Comparison of ENCODE assay signal across 20 mouse cellular contexts in genomic region chr9:92552691-92553090, GRCm38 (mm10). TPM values are rescaled to one million over a fixed set of nuclear protein-coding genes. Genes with fewer than 3 reads are reported as not detected.
DNase-seq lines count a peak whose midpoint lies in the region; ATAC-seq lines count a peak whose summit lies in the region.
"Had no signal": no experiment of that assay in that cellular context is flagged by ENCODE, and none has a peak within 500 bp of the region (broad histone marks: within the 10 kb centered on the region; RNA-seq: fewer than 3 reads in every experiment).

No protein-coding gene starts in this region.

- no peak overlapping the region for H3K9ac ChIP-seq in midbrain, embryonic 11.5 days (ENCODE audit: low read length)
- H3K9ac ChIP-seq in midbrain, embryonic 15.5 days, result no peak overlapping the region

- no peak for ATAC-seq in midbrain, embryonic 11.5 days (ENCODE audit: low FRiP score)
- no peak for ATAC-seq in midbrain, embryonic 15.5 days (replicated peaks)
- ATAC-seq: activated CD4-positive, CD25-positive, alpha-beta regulatory T cell, adult 4 months; CD4-positive, CD25-positive, alpha-beta regulatory T cell, adult 4 months; Patski had no signal

- intact Hi-C loops in heart, postnatal 14 days (cut with DNase I), result no loop called here

- no peaks in the 10 kb centered on the region for H3K27me3 ChIP-seq in midbrain, embryonic 11.5 days (ENCODE audit: control insufficient read depth, insufficient read depth, low read length)
- no peaks in the 10 kb centered on the region for H3K27me3 ChIP-seq in midbrain, embryonic 15.5 days (replicated peaks)
- H3K27me3 ChIP-seq: CH12.LX, Patski had no signal

- no peaks in the 10 kb centered on the region for H3K9me3 ChIP-seq in midbrain, embryonic 11.5 days (ENCODE audit: control insufficient read depth, low read length)
- no peaks in the 10 kb centered on the region for H3K9me3 ChIP-seq in midbrain, embryonic 15.5 days
- H3K9me3 ChIP-seq: G1E had no signal

- H3K4me3 ChIP-seq in midbrain, embryonic 11.5 days (ENCODE audit: low read depth, low read length), result no peak overlapping the region
- H3K4me3 ChIP-seq in midbrain, embryonic 15.5 days, result no peak overlapping the region

- H3K27ac ChIP-seq in midbrain, embryonic 11.5 days (ENCODE audit: low read depth, low read length), result no peak overlapping the region
- no peak overlapping the region for H3K27ac ChIP-seq in midbrain, embryonic 15.5 days

- peak; percentile 68 for DNase-seq in heart, adult 11 months
- DNase-seq in heart, postnatal 14 days, result no peak
- DNase-seq in midbrain, embryonic 11.5 days (ENCODE audit: low spot score, missing footprints), result peak; percentile 72
- DNase-seq: adrenal gland, adult 2 months; adrenal gland, adult 8-10 months; adrenal gland, postnatal 10 days; adrenal gland, postnatal 14 days; adrenal gland, postnatal 25 days; adrenal gland, postnatal 36 days; B cell, adult 2 months; cerebellum, adult 11 months; cerebellum, adult 11-12 months; cerebellum, adult 18-20 months had no signal

- H3K36me3 ChIP-seq in midbrain, embryonic 11.5 days (ENCODE audit: control insufficient read depth, insufficient read depth, low read length), result no peaks in the 10 kb centered on the region
- H3K36me3 ChIP-seq in midbrain, embryonic 15.5 days (replicated peaks), result no peaks in the 10 kb centered on the region

- H3K4me1 ChIP-seq in midbrain, embryonic 11.5 days (ENCODE audit: control insufficient read depth, insufficient read depth, low read length), result peaks cover 2% of the 10 kb centered on the region; the same call in 1 of the 2 replicates
- no peaks in the 10 kb centered on the region; the same call in 1 of the 2 replicates for H3K4me1 ChIP-seq in midbrain, embryonic 15.5 days

- 90% methylated on average over 3 of the region's 3 CpGs for WGBS in midbrain, embryonic 11.5 days
- 90% methylated on average over 3 of the region's 3 CpGs for WGBS in midbrain, embryonic 15.5 days

- H3K4me2 ChIP-seq in midbrain, embryonic 11.5 days, result no peak overlapping the region
- H3K4me2 ChIP-seq in midbrain, embryonic 15.5 days, result no peak overlapping the region

RNA-seq across cellular contexts. Expression of gene Plod2, which starts 10.7 kb away (rescaled TPM):
- total RNA-seq in heart, postnatal 14 days (2021), result 10 to 100 TPM; 20.1 to 23.4 TPM
- 25.2 and 26.6 TPM in 2 replicates for polyA plus RNA-seq in midbrain, embryonic 11.5 days (2014; fragmentation: Nextera tagmentation; extraction: Ambion mirVana)
- polyA plus RNA-seq in midbrain, embryonic 15.5 days (2015; fragmentation: Nextera tagmentation; extraction: Ambion mirVana), result 11.0 and 11.8 TPM in 2 replicates
- total RNA-seq: CH12.LX, MEL had no signal

Comparison
In these comparisons a context has a peak if more than half of its experiments do, and no peak if none do; other contexts are left out.
1. DNase-seq: peak in heart, adult 11 months (single experiment) and midbrain, embryonic 11.5 days (single experiment); none in heart, postnatal 14 days (0 of 2).